Mouse (Mus musculus) embryonic fibroblast, embryonic 13.5 days (primary cell): ENCODE measurements around the gene Ccdc152.

Experiments
- CTCF ChIP-seq: IDR thresholded peaks from 2 replicates; pipeline ENCODE4 v1.5.1; 2011; ENCODE audit warnings: mild to moderate bottlenecking, control low read depth, low read length, moderate library complexity, borderline replicate concordance; ENCODE audit not compliant: insufficient read depth
- POLR2A ChIP-seq: IDR thresholded peaks from 2 replicates; pipeline ENCODE4 v1.6.1; 2011; ENCODE audit warnings: low read depth, mild to moderate bottlenecking, control low read depth, low read length, moderate library complexity

GRCm38 (mm10) chr15:3290435-3290834 lies 12.9 kb downstream of the Ccdc152 start:
- no peak for TF ChIP-seq CTCF
- no peak for TF ChIP-seq POLR2A
